Mouse (Mus musculus): Measurements from ENCODE around the gene Rab11fip4.

The Rab11fip4 gene

GRCm38 (mm10) chr11:79590664-79591590 is at the start of gene Rab11fip4:
Gene Rab11fip4 (plus strand): TSS chr11:79591212.
- no peak for DNase-seq (ENCODE audit: low spot score in 2 of 2)

DNA sequence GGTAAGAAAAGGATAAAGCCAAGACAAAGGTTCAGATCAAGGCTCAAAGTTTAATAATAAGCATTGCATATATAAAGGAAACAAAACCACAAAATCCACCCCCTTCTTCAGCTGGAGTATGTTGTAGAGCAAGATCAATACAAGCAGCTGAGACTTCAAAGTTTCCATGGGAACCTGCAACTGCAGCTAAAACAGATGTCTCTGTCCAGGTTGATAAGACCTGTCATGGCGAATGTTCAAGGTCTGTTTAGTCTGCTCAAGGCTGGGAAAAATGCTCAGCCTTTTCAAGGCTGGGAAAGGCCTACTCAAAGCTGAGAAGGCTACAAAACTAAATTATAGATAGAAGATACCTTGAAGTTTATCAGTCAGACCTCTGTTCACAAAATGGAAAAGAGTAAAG is 38.4 kb upstream of the Rab11fip4 start:
- no peak for DNase-seq (ENCODE audit: low spot score in 2 of 2)

DNA sequence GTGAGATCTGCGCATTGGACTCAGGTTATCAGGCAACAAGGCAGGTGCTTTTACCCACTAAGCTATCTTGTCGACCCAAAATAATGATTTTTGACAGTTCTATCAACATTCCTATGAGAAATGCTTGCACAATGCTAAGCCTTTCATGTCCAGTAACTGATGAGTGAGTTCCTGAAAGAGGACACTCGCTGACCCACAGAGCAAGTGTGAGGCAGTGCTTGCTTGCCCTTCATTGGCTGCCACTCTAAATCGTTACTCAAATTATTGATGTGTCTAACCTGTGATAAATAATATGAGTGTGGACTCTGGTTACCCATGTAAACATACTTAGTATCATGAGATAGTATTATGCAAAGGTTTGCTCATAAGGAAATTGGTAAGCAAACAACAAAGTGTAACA is 30.5 kb upstream of the Rab11fip4 start:
- no peak for DNase-seq (ENCODE audit: low spot score in 2 of 2)

GRCm38 (mm10) chr11:79563493-79563892 is 27.5 kb upstream of the Rab11fip4 start:
- DNase-seq (ENCODE audit: low spot score in 2 of 2): no peak

DNA sequence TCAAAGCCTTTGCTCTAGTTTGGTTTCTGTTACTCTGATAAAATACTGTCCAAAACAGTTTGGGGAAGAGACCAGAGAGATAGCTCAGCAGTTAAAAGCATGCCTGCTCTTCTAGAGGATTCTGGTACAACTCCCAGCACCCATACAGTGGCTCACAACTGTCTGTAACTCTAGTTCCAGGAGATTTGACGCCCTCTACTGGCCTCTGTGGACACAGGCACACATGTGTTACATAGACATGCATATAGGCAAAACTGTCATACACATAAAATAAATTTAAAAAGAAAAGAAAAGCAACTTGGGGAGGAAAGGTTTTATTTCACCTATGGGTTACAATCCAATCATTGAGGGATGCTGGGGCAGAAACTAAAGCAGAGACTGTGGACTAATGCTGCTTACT is 24.1 kb upstream of the Rab11fip4 start:
- no peak for DNase-seq (ENCODE audit: low spot score in 2 of 2)

DNA sequence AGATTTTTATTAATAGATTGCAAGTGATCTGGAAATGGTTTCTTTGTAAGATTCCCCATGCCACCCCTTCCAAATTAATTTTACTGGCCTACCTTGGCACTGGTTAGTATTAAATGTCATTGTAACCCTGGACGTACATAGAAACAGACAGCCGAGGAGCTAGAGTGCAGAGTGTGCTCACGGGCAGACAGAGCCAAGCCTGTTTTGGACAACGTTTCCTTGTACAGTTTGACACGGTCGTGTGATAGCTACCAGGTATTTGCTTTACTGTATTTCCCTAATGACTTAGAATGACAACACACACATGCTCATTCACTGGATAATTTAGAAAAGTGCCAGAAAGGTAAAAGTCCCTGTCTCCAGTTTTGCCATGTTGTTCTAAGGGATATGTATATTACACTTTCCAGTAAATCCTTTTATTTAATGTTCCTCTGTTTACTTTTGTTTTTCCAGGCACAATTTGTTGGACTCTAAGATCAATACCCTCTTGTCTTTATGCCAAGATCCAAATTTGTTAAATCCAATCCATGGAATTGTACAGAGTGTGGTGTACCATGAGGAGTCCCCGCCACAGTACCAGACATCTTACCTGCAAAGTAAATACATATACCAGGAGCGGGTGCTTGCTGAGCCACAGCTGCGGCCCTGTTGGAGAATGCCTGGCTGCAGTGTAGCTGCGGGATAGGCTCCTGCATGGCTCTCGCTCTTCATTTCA is 22.7 kb upstream of the Rab11fip4 start:
- no peak for DNase-seq (ENCODE audit: low spot score in 2 of 2)

GRCm38 (mm10) chr11:79570319-79570718 is 20.7 kb upstream of the Rab11fip4 start:
- no peak for DNase-seq (ENCODE audit: low spot score in 2 of 2)

DNA sequence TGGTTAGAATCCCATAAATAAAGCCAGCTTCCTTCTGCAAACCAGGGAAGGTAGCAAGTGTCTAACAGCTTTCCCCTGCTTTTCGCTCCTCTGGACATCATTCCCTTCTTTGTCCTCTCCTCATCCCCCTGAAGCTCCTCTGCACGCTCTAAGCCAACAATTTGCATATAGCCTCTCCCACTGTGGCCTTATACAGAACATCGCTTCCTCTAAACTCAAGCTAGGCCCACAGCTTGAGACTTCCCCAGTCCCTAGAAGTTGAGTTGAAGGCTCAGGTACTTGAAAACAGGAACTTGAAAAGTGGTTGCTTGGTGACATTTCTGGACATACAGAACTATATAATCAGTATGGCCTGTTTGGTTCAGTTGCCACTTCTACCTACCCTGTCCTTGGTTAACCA is 17.2 kb upstream of the Rab11fip4 start:
- DNase-seq (ENCODE audit: low spot score in 2 of 2): no peak

GRCm38 (mm10) chr11:79575383-79576073 is 15.5 kb upstream of the Rab11fip4 start:
- DNase-seq (ENCODE audit: low spot score in 2 of 2): no peak

DNA sequence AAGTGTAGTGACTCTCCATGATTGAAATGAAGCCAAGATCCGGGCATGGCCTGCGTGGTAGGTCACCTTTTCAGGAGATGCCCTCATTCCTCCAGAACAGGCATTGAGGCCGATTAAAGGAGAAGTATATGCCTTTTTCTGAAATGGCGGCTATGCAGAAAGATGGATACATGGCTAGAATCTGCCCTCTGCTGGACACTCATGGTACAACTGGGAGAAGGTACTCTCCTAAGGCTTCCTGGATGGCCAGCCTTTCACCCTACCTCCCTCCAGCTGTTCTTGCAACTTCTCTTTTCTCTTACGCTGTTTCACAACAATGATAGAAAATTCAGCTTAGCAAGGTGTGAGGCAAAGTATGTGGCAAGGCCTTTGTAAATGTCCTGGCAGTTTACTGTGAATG is 13.3 kb upstream of the Rab11fip4 start:
- peak; percentile 69 to 87 for DNase-seq (ENCODE audit: low spot score in 2 of 2)

GRCm38 (mm10) chr11:79580660-79581059 is 10.4 kb upstream of the Rab11fip4 start:
- no peak for DNase-seq (ENCODE audit: low spot score in 2 of 2)

DNA sequence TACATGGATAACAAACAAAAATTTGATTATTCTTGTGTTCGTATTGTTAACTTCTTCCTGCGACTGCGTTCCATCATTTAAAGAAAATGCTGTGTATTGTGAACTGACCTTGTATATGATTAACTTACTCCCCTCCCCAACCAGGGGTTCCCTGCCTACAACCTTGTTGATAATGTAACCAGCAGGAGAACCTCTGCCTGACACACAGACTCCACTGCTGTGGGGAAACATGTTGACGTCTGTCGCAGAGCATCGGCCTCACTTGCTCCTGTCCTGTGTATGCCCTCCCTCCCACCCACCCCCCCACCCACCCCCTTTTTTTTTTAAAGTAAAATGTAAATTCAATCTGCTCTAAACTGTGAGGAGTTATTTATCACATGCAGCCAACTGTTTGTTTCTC is 9.8 kb upstream of the Rab11fip4 start:
- DNase-seq (ENCODE audit: low spot score in 2 of 2): no peak

- DNase-seq (ENCODE audit: low spot score in 2 of 2): peak in 1 of 2 experiments; percentile 70
These were observed 6.8 kb upstream of the Rab11fip4 start for GRCm38 (mm10) chr11:79584191-79584590.

DNA sequence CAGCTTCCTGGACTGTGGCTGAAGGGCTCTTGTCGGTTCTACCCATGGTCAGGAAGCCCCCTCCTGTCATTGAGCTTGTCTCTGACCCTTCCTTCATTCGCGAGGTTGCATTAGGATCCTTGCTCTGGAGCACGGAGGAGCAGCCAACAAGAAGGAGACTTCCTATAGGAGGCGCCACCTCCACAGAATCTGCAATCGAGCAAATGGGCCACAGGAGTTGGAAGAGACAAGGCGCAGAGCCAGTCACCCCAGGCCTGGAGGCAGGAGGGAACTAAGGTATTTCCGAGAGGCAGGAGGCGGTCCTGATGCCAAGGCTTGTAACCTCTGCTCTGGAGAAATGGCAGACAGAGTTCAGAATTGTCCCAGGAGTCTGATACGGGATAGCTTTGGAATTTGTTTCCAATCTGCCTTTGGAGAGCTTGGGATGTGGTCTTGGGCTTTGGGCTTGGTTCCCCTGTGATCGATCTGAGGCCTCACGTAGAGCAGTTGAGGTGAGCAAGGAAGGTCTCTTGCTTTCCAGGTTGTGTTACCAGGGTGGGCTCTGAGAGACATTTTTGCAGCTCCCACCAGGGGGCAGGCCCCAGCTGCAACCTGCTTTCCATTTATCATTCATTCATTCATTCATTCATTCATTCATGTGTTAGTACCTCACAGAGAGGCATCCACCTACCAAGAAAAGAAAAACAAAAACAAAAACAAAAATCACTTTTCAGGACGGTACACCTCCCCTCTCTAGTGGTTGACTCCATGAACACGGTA is 1.5 kb upstream of the Rab11fip4 start:
- peak in 1 of 2 experiments; percentile 38 for DNase-seq (ENCODE audit: low spot score in 2 of 2)

DNA sequence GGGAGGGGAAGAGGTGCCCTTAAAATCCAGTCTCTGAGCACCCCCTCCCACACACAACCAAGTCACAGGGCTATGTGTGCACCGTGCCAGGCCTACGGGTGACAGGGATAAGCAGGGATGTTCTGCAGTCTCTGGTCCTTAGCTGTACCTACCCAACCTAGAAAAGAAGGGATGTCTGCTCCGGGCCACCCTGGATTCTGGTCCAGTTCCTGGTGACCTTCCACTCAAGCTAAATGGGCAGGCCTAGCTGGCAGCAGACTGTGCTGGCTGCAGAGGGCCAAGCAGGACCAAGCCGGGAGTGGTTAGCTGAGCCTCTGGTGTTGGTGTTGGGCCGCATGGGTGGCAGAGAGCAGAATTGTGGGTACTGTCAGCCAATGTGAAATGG is 571 bp downstream of the Rab11fip4 start:
- DNase-seq (ENCODE audit: low spot score in 2 of 2): no peak

- DNase-seq (ENCODE audit: low spot score in 2 of 2): no peak
These were observed 2.5 kb downstream of the Rab11fip4 start for GRCm38 (mm10) chr11:79593495-79593894.

- DNase-seq (ENCODE audit: low spot score in 2 of 2): no peak
These were observed 19.4 kb downstream of the Rab11fip4 start for GRCm38 (mm10) chr11:79610454-79610853.

DNA sequence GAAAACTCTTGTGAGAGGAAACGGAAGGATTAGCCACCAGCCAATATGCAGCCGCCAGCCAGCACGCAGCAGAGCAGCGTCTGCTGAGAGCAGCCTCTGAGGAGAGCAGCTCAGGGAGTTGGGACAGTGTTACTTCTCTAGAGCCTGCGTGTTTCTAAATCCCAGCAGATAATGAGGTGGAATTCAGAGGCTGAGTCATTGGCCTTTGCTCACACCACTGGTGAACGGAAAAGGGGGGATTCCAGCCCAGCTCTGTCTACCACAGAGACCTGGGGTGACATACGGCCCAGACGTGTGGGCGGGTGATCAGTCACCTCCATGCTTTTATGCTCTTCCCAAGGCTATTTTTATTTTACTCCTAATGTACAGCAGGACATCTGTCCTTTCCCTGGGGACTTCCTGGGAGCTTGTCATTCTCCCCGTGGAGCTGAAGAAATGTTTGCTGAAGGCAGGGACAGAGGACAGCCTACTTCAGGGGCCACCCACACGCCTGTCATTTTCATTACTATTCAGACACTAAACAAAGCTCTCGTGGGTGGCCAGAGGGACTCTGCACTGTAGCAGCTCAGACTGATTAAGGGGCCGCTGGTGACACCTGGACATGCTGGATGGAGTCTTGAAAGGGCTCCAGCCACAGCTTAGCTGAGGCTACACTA is 20.1 kb downstream of the Rab11fip4 start:
- no peak for DNase-seq (ENCODE audit: low spot score in 2 of 2)

GRCm38 (mm10) chr11:79612046-79612600 is 21.1 kb downstream of the Rab11fip4 start:
- DNase-seq (ENCODE audit: low spot score in 2 of 2): peak in 1 of 2 experiments; percentile 36

DNA sequence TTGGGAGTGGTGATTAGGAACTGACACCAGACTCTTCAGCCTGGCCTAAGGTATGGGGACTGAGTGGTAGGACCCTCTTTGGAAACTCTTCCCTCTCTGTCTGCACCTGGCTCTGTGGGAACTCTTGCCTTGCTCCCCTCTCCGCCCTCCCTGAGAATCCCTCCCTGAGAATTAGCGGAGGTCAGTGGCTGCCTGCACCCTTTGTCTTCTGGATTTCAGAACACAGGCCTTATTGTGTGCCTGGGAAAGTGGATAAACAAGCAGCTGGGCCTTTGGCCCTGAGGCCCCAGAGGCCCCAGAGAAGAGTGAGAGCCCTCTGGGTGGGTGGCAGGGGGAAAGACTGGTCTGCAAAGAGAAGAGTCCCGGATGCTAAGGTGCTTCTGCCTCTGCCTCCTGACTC is 22.1 kb downstream of the Rab11fip4 start:
- DNase-seq (ENCODE audit: low spot score in 2 of 2): no peak

DNA sequence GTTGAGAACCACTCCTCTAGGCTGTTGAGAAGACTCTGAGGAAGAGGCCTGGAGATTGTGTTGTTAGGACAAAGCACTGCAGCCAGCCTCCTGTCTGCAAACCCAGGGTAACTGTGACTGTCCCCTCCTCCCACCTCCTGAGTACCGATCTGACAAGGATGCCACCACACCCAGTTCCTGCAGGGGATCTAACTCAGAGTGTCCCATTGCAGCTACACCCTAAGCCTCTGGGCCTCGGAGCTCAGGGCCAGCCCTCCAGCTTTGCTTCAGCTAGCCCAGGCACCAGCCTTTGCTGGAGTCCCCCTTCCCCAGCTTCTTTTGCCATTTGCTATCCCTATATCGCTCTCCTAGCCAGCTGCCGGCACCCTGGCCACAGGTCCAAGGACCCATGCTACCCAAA is 22.7 kb downstream of the Rab11fip4 start:
- DNase-seq (ENCODE audit: low spot score in 2 of 2): no peak

Data from spleen, postnatal 10 days (tissue).